2 mouse cellular contexts compared by ENCODE assay signal in the genomic region with DNA sequence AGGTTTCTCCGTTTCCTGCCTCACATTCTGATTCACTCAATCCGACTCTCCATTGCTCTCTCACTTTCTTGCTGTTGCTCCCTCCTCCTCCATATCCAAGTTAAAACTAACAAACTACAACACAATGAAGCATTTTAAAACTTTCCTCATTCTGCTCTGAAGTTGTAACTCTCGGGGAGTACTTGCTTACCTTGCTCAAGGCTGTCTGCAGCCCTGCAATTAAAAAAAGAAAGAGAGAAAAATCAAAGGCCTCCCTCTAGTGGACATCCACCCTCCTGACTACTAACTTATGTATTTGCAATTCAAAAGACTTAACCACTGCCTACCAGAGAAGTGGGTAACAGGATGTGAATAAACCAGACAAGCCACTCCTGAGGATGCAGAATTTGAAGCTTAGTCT.
A peak's percentile ranks its signal among the peaks of the same experiment; 100 is the strongest.
TF ChIP-seq lines count a peak whose summit lies in the region.

No protein-coding gene starts in this region.

TF ChIP-seq in CH12.LX, 34 proteins besides CTCF, POLR2A, EP300 and RAD21 (continued from another document):
- TF ChIP-seq MXI1 (IDR thresholded peaks at IDR 0.05; ENCODE audit: low read depth, low read length) (0 out of 2 replicates have a peak, but pooled peaks have one; percentile 28), ZNF384 (IDR thresholded peaks at IDR 0.05; ENCODE audit: low read depth, low read length) (peak; percentile 50; the same call in 1 of the 2 replicates), MYC (IDR thresholded peaks at IDR 0.05; ENCODE audit: low read depth, low read length) (no peak), E2F4 (IDR thresholded peaks at IDR 0.05; ENCODE audit: insufficient replicate concordance, low read depth, low read length) (no peak), MAZ (IDR thresholded peaks at IDR 0.05; ENCODE audit: low read depth, low read length) (no peak), SIN3A (IDR thresholded peaks at IDR 0.05; ENCODE audit: low read length) (peak; percentile 15; the same call in 1 of the 2 replicates), NRF1 (IDR thresholded peaks at IDR 0.05; ENCODE audit: low read depth, low read length) (no peak), RCOR1 (conservative IDR thresholded peaks at IDR 0.05; ENCODE audit: low read depth, low read length) (no peak), SMC3 (IDR thresholded peaks at IDR 0.05; ENCODE audit: low read depth, low read length) (peak; percentile 46), IRF4 (IDR thresholded peaks at IDR 0.05; ENCODE audit: low read depth, low read length) (0 out of 2 replicates have a peak, but pooled peaks have one; percentile 14), BHLHE40 (IDR thresholded peaks at IDR 0.05; ENCODE audit: low read depth, low read length) (no peak), ZC3H11A (IDR thresholded peaks at IDR 0.05; ENCODE audit: low read depth, low read length) (no peak), MAFK (IDR thresholded peaks at IDR 0.05; ENCODE audit: insufficient replicate concordance, low read length) (no peak), NELFE (IDR thresholded peaks at IDR 0.05; ENCODE audit: low read depth, low read length) (no peak), GABPA (IDR thresholded peaks at IDR 0.05; ENCODE audit: insufficient replicate concordance, low read depth, low read length) (no peak)

TF ChIP-seq in myocyte, 11 proteins besides CTCF, POLR2A, EP300 and RAD21 (continued from another document):
- TF ChIP-seq POLR2AphosphoS2 (IDR thresholded peaks at IDR 0.05; ENCODE audit: insufficient read length, low read depth) = no peak
